Mouse (Mus musculus) cerebral cortex, adult 2 months (tissue): Measurements from ENCODE around the gene Gm7075.

Experiments used
- WGBS: fragments of 180-500 bp; shearing (Covaris S2); methylation state at CpG from one replicate; pipeline ENCODE4 v1.1.7; 2018; 5-methylcytosine and 5-hydroxymethylcytosine counted together

The Gm7075 gene

GRCm38 (mm10) chr10:63421739-63422735 lies at the start of gene Gm7075:
TSS of gene Gm7075 (minus strand) at chr10:63421789.
- WGBS = 87% methylated on average over 18 of the region's 18 CpGs

- WGBS = 39% methylated on average over 5 of the region's 5 CpGs
Measured at GRCm38 (mm10) chr10:63460935-63461334, 39.3 kb upstream of the Gm7075 start.

- WGBS = 73% methylated on average over 17 of the region's 17 CpGs
Measured at GRCm38 (mm10) chr10:63457292-63458128, 35.9 kb upstream of the Gm7075 start.

GRCm38 (mm10) chr10:63455110-63455878 lies 33.7 kb upstream of the Gm7075 start:
- 50% methylated on average over 8 of the region's 8 CpGs for WGBS

GRCm38 (mm10) chr10:63453926-63454325 lies 32.3 kb upstream of the Gm7075 start:
- 93% methylated on average over 4 of the region's 4 CpGs for WGBS

GRCm38 (mm10) chr10:63444602-63445387 lies 23.2 kb upstream of the Gm7075 start:
- WGBS = 89% methylated on average over 13 of the region's 13 CpGs

GRCm38 (mm10) chr10:63439694-63440228 lies 18.2 kb upstream of the Gm7075 start:
- WGBS = 81% methylated on average over 7 of the region's 7 CpGs

- WGBS = 82% methylated on average over 2 of the region's 2 CpGs
Measured at GRCm38 (mm10) chr10:63432887-63433286, 11.3 kb upstream of the Gm7075 start.

GRCm38 (mm10) chr10:63432099-63432498 lies 10.5 kb upstream of the Gm7075 start:
- whole genome bisulfite sequencing = 87% methylated on average over 8 of the region's 8 CpGs

- WGBS = 92% methylated on average over 7 of the region's 7 CpGs
Measured at GRCm38 (mm10) chr10:63431221-63431736, 9.7 kb upstream of the Gm7075 start.

GRCm38 (mm10) chr10:63429785-63430305 lies 8.3 kb upstream of the Gm7075 start, which contains the start of gene Ctnna3:
TSS of gene Ctnna3 (plus strand) at chr10:63430098.
- WGBS = under 1% methylated on average over 55 of the region's 55 CpGs

GRCm38 (mm10) chr10:63429380-63429779 lies 7.8 kb upstream of the Gm7075 start:
- WGBS = under 1% methylated on average over 34 of the region's 34 CpGs

- WGBS = 3% methylated on average over 11 of the region's 11 CpGs
Measured at GRCm38 (mm10) chr10:63429023-63429340, 7.4 kb upstream of the Gm7075 start.

GRCm38 (mm10) chr10:63428243-63429022 lies 6.8 kb upstream of the Gm7075 start:
- WGBS = 17% methylated on average over 19 of the region's 19 CpGs

- WGBS = 85% methylated on average over 8 of the region's 8 CpGs
Measured at GRCm38 (mm10) chr10:63427146-63427545, 5.6 kb upstream of the Gm7075 start.

GRCm38 (mm10) chr10:63423591-63424474 lies 2.2 kb upstream of the Gm7075 start:
- WGBS = 75% methylated on average over 9 of the region's 9 CpGs

- 58% methylated on average over 5 of the region's 5 CpGs for WGBS
Measured at GRCm38 (mm10) chr10:63422736-63422992, 1.1 kb upstream of the Gm7075 start.

- WGBS = 53% methylated on average over 5 of the region's 5 CpGs
Measured at GRCm38 (mm10) chr10:63417061-63417460, 4.5 kb downstream of the Gm7075 start.
